Mouse (Mus musculus) liver, embryonic 16.5 days (tissue): ENCODE measurements at regions not wholly inside any gene's neighbourhood (a gene's known extent, or its start where the extent isn't known, plus 50 kb on each side); places are given as distances from the start of the nearest gene placed in this dataset.

Source experiments
- ATAC-seq: fragments of 200-750 bp; cut with Nextera tagmentation; 2 replicates; pipeline ENCODE4 v1.8.0; 2017; ENCODE audit warnings: low read depth, mild to moderate bottlenecking, moderate number of reproducible peaks, moderate library complexity
- H3K27ac ChIP-seq: fragments of 300-500 bp; sonication (generic); 2 replicates; pipeline ENCODE4 v1.5.1; 2014; ENCODE audit warnings: mild to moderate bottlenecking, low read length
- H3K27me3 ChIP-seq: fragments of 300-500 bp; sonication (generic); 2 replicates; pipeline ENCODE4 v1.6.1; 2014; ENCODE audit warnings: low read depth, low read length, mixed read lengths; ENCODE audit not compliant: control insufficient read depth, insufficient read depth
- H3K36me3 ChIP-seq: fragments of 300-500 bp; sonication (generic); 2 replicates; pipeline ENCODE4 v1.6.1; 2014; ENCODE audit warnings: mild to moderate bottlenecking; ENCODE audit not compliant: control insufficient read depth, insufficient read depth
- H3K4me1 ChIP-seq: fragments of 300-500 bp; sonication (generic); 2 replicates; pipeline ENCODE4 v1.6.1; 2014; ENCODE audit warnings: low read depth, low read length, mixed read lengths; ENCODE audit not compliant: control insufficient read depth
- H3K4me2 ChIP-seq: fragments of 300-500 bp; sonication (generic); 2 replicates; pipeline ENCODE4 v1.6.1; 2014; ENCODE audit warnings: low read depth, low read length, mixed read lengths
- H3K4me3 ChIP-seq: fragments of 300-500 bp; sonication (generic); 2 replicates; pipeline ENCODE4 v1.5.1; 2014; ENCODE audit warnings: low read depth, mild to moderate bottlenecking, low read length
- H3K9ac ChIP-seq: fragments of 300-500 bp; sonication (generic); 2 replicates; pipeline ENCODE4 v1.6.1; 2014; ENCODE audit warnings: low read depth, low read length
- H3K9me3 ChIP-seq: fragments of 300-500 bp; sonication (generic); replicated peaks from 2 replicates; pipeline ENCODE4 v1.6.1; 2016; ENCODE audit warnings: low read length; ENCODE audit not compliant: control insufficient read depth
- WGBS: fragments of 180-500 bp; shearing (Covaris S2); extraction: QIAGEN DNeasy Blood & Tissue Kit; methylation state at CpG from one replicate; pipeline ENCODE4 v1.1.7; 2014; ENCODE audit not compliant: insufficient replicate concordance; 5-methylcytosine and 5-hydroxymethylcytosine counted together

DNA sequence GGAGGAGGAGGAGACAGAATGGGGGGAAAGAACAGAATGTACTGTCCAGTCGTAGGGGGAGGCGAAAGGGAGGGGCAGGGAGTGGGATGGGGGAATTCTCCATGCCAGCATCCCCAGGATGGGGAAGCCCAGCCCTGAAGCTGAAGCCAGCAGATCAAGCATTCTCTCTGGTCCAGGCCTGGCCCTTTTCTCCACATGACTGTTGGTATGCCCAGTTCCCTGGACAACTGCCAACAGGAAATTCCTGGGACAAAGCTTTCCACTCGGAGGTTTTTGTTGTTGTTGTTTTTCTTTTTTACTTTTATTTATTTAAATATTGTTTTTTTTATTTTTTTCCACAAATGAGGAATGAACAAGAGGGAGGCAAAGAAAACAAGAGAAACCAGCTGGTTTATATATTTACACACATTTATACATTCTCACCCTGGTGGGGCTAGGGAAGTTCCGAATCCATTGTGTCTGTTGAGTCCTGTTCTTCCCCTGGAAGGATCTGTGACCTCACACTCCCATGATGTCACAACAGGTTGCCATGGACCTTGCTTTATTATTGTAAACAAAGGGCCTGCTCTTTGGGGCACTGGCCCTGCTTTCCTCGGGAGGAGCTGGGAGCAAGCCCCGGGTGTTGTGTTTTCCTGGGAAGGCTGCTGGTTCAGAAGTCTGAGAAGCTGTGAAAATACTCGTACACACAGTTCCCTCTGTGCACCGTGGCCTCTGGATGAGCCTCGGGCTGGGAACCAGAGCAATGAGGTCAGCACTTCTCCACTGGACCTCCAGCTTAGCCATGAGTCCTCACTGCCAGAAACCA, 135.5 kb upstream of the Med13l start:
- peaks cover 6% of the 10 kb centered on the region; the same call in 1 of the 2 replicates for H3K4me1 ChIP-seq
- peaks cover 15% of the 10 kb centered on the region for H3K27me3 ChIP-seq
- WGBS, result 30% methylated on average over 9 of the region's 9 CpGs
- H3K27ac ChIP-seq, result no peak overlapping the region
- no peak overlapping the region for H3K4me3 ChIP-seq
- no peaks in the 10 kb centered on the region for H3K36me3 ChIP-seq
- no peaks in the 10 kb centered on the region for H3K9me3 ChIP-seq
- H3K9ac ChIP-seq, result no peak overlapping the region
- no peak for ATAC-seq
- no peak overlapping the region for H3K4me2 ChIP-seq

DNA sequence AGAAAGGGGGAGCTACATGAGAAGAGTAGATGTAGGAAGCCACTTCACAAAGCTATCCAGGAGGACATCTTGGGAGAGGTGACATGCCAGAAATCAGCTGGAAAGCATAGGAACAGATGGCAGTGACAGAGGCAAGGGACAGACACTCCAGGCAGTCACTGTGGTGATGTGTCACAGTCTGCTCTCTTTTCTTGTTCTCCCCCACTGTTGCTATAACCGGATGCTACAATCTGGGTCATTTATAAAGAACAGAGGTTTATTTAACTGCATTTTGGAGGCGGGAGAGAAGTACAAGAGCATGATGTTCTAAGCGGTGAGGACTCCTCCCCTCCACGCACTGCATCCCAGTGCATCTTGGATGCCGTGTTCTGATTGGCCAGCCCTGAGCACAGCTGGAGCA, 133.8 kb upstream of the Med13l start:
- no peak overlapping the region for H3K4me2 ChIP-seq
- H3K4me3 ChIP-seq, result no peak overlapping the region
- peaks cover 3% of the 10 kb centered on the region; the same call in 1 of the 2 replicates for H3K4me1 ChIP-seq
- H3K36me3 ChIP-seq, result no peaks in the 10 kb centered on the region
- H3K27me3 ChIP-seq, result peaks cover 20% of the 10 kb centered on the region
- no peak for ATAC-seq
- H3K27ac ChIP-seq, result no peak overlapping the region
- 0 out of 2 replicates have a peak, but pooled peaks cover 2% of the 10 kb centered on the region for H3K9me3 ChIP-seq
- no peak overlapping the region for H3K9ac ChIP-seq
- 49% methylated on average over 5 of the region's 5 CpGs for WGBS

DNA sequence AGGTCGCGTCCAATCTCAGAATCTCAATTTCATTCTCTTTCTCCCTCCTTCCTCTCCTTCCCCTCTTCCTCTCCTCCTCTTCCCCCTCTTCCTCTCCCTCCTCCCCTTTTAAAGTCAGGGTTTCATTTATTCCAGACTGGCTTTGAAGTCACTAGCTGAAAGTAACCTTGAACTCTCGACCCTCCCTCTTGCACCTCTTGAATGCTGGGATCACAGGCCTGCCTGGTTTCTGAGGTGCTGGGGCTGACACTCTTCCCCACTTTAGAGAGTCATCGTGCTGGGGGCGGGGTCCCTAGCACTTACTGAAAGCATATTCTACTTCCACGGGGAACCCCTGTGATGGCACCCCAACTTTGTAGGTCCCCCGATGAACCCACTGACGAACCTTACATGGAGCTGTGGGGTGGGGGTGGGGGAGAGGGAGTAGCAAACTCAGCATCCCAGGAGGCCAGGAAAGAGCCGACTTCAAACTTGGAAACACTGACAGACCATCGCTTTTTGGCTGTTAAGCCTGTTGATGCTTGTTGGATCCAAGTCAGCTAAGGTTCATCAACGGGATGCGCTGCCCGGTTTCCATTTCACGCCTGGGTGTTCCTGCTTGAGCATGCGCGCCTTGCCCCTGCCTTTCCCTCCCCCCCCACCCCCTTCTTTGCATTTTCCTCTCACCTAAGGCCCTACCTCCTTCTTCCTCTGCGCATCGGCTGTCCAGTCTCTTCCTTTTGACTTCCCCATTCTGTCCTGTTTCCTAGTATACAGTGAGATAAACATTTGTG, 132.0 kb upstream of the Med13l start:
- H3K27me3 ChIP-seq, result peaks cover 23% of the 10 kb centered on the region
- 0 out of 2 replicates have a peak, but pooled peaks cover 2% of the 10 kb centered on the region for H3K9me3 ChIP-seq
- no peaks in the 10 kb centered on the region for H3K36me3 ChIP-seq
- H3K9ac ChIP-seq, result no peak overlapping the region
- ATAC-seq, result no peak
- H3K4me1 ChIP-seq, result no peaks in the 10 kb centered on the region
- 63% methylated on average over 18 of the region's 18 CpGs for WGBS
- no peak overlapping the region for H3K4me3 ChIP-seq
- H3K4me2 ChIP-seq, result no peak overlapping the region
- H3K27ac ChIP-seq, result no peak overlapping the region

DNA sequence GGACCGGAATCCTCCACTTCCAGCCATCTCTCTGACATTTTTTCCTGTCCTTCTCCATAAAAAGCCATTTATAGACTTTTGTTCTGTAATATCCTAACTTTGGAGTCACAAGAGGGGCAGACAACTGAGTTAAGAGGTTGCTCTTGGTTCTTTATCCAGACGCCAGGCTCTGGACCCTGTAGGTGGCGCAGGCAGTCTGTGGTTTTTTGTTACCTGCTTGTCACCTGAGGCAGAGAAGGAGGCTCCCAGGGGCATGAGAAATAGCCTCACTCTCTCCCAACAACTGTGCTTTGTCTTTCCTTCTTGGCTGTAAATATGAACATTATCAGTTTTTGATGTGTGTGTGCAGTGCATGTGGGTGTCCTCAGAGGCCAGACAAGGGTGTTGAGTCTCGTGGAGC, 126.9 kb upstream of the Med13l start:
- Histone ChIP-seq H3K4me2 (no peak overlapping the region), H3K4me3 (no peak overlapping the region), H3K4me1 (peaks cover 5% of the 10 kb centered on the region; the same call in 1 of the 2 replicates), H3K36me3 (no peaks in the 10 kb centered on the region), H3K27me3 (peaks cover 54% of the 10 kb centered on the region), H3K9me3 (0 out of 2 replicates have a peak, but pooled peaks cover 2% of the 10 kb centered on the region), H3K9ac (no peak overlapping the region), H3K27ac (no peak overlapping the region)
- WGBS, result 57% methylated on average over 4 of the region's 4 CpGs
- peak; percentile 37; the same call in 1 of the 2 replicates for ATAC-seq

DNA sequence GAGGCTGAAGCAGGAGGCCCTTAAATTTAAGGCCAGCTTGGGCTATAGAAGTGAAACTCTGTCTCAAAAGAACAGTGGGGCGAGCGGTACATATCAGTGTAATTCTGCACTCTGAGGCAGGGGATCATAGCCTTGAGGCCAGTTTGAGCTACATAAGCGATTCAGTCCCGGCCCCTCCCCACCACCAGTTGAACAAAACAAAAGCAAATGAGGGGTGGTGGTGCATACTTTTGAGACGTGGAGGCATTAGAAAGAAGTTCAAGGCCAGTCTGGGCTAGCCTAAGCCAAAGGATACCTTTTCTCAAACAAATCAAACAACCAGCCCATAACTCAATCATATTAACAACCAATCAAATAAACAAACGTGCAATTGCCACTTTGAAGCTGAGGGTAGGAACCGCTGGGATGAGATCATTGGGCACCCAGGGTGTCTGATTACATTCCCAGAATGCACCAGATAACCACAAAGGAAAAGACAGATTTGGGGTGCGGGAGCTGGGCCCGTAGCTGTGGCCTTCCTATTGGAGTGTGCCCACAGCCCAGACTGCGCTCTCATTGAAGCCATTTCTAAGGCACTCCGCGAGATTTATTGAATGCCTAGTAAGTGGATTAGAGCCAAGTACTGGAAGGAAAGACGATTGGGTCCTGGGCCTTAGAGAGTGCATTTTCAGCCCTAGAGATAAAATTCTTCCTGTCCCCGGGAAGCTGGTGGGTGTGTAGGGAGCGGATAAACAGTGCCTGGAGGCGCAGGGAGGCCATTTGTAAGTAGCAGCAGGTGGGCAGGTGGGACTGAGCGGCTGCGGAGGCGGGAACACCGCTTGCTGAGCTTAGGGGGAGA, 125.5 kb upstream of the Med13l start:
- no peak overlapping the region for H3K9ac ChIP-seq
- H3K9me3 ChIP-seq, result 0 out of 2 replicates have a peak, but pooled peaks cover 2% of the 10 kb centered on the region
- H3K4me3 ChIP-seq, result no peak overlapping the region
- peaks cover 5% of the 10 kb centered on the region; the same call in 1 of the 2 replicates for H3K4me1 ChIP-seq
- no peak for ATAC-seq
- no peak overlapping the region for H3K4me2 ChIP-seq
- 44% methylated on average over 20 of the region's 20 CpGs for WGBS
- H3K27ac ChIP-seq, result no peak overlapping the region
- peaks cover 53% of the 10 kb centered on the region for H3K27me3 ChIP-seq
- no peaks in the 10 kb centered on the region for H3K36me3 ChIP-seq

DNA sequence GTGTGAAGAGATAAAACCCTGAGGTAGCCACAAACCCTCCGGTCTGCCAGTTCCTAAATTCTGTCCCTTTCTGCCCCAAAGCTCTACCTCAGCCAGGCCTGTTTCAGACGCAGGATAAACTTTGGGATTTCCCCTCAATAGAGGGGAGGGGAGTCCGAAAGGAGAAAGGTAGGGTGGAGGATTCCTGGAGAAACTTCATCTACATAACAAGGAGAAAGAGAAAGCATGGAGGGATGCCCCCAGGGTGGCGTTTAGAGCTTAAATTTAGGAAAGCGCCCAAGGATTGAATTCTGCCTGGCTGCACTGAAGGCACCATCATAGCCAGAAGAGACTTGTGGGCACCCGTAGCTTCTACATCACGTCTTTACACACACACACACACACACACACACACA, 124.9 kb upstream of the Med13l start:
- ATAC-seq, result no peak
- peaks cover 51% of the 10 kb centered on the region for H3K27me3 ChIP-seq
- H3K9me3 ChIP-seq, result 0 out of 2 replicates have a peak, but pooled peaks cover 2% of the 10 kb centered on the region
- WGBS, result 34% methylated on average over 7 of the region's 7 CpGs
- H3K36me3 ChIP-seq, result no peaks in the 10 kb centered on the region
- no peak overlapping the region for H3K4me2 ChIP-seq
- H3K4me1 ChIP-seq, result peaks cover 5% of the 10 kb centered on the region; the same call in 1 of the 2 replicates
- no peak overlapping the region for H3K4me3 ChIP-seq
- H3K9ac ChIP-seq, result no peak overlapping the region
- H3K27ac ChIP-seq, result no peak overlapping the region

DNA sequence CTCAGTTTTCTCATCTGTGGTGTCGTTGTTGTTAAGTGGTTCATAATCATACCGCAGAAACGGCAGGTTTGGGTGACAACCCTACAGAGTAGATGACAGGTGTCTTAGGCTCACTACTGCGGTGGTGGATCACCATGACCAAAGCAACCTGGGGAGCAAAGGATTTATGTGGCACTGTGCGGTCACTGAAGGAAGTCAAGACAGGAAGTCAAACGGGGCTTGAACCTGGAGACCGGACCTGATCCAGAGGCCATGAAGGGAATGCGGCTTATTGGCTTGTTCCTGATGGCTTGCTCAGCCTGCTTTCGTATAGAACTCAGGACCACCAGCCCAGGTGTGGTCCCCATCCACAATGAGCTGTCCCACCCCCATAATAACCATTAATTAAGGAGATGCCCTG, 124.4 kb upstream of the Med13l start:
- Histone ChIP-seq H3K27me3 (peaks cover 51% of the 10 kb centered on the region), H3K9me3 (0 out of 2 replicates have a peak, but pooled peaks cover 2% of the 10 kb centered on the region), H3K27ac (no peak overlapping the region), H3K4me3 (no peak overlapping the region), H3K4me1 (peaks cover 5% of the 10 kb centered on the region; the same call in 1 of the 2 replicates), H3K36me3 (no peaks in the 10 kb centered on the region), H3K9ac (no peak overlapping the region), H3K4me2 (no peak overlapping the region)
- 19% methylated on average over 9 of the region's 9 CpGs for WGBS
- ATAC-seq, result no peak

DNA sequence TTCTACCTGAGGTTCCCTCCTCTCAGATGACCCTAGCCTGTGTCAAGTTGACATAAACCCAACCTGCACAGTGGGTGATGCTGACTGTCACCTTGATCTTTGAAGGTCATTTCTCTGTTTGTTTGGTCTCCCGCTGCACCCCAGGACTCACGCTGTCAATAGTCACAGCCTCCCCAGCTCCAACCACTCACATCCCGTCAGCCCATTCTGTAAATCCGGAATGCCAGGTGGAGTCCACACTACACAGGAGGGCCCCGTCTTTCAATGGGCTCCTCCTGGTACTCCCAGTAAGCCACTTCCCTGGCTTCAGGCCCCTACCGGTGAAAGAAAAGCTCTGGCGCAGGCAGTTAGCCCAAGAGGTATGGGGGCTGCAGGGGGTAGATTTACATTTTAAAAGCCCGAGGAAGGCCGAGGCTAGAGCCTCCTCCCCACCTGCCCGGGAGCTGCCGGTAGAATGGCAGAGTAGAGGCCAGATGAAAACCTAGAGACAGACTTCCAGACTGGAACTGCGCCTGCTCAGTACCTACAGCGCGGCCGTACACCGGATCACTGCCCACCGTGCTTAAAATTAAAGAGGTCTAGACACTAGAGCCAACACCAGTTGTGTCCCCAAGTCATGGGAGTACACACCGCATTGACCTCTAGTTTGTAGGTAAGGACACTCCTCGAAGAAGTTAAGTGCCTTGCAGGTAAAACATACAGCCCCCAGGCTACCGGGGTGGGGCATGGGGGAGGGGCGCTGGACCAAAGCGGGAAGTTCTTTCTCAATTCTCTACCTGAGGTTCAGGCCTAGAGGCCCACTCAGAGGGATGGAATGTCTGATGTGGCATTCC, 123.8 kb upstream of the Med13l start:
- Histone ChIP-seq H3K4me1 (peaks cover 5% of the 10 kb centered on the region; the same call in 1 of the 2 replicates), H3K27me3 (peaks cover 48% of the 10 kb centered on the region), H3K4me3 (no peak overlapping the region), H3K4me2 (peak overlapping the region; percentile 27), H3K27ac (no peak overlapping the region), H3K9ac (peak overlapping the region; percentile 12; the same call in 1 of the 2 replicates), H3K9me3 (no peaks in the 10 kb centered on the region), H3K36me3 (no peaks in the 10 kb centered on the region)
- 27% methylated on average over 22 of the region's 22 CpGs for WGBS
- ATAC-seq, result no peak
